Mouse (Mus musculus) left cerebral cortex, postnatal 4 days (tissue): Measurements from ENCODE around the gene Olfr1423. TPM values are rescaled to one million over a fixed set of nuclear protein-coding genes. Genes with fewer than 3 reads are reported as not detected.

Source experiments
- total RNA-seq, 2 experiments: library from RNA; stranded (reverse); gene quantifications; 2 replicates each; pipeline ENCODE4 v1.2.3; 2021

Olfr1423 gene
- total RNA-seq, 2 experiments from 2014 or later, result not detected

Other genes with a start within 250 kb of the Olfr1423 start
- 10 to 100 TPM; 20.0 to 22.9 TPM for gene Stx3, start 221.9 kb downstream of the Olfr1423 start, total RNA-seq
- not detected for gene Olfr1417, start 202.1 kb downstream of the Olfr1423 start, total RNA-seq
- not detected for gene Olfr1418, start 180.3 kb downstream of the Olfr1423 start, total RNA-seq
- gene Olfr1419, start 166.2 kb downstream of the Olfr1423 start, total RNA-seq, result not detected
- gene Olfr1420, start 154.8 kb downstream of the Olfr1423 start, total RNA-seq, result not detected
- 10 to 100 TPM; 25.8 to 27.1 TPM for gene Patl1, start 128.9 kb downstream of the Olfr1423 start, total RNA-seq
- 10 to 100 TPM; 52.5 to 54.4 TPM for gene Osbp, start 75.4 kb downstream of the Olfr1423 start, total RNA-seq
- not detected for gene Olfr1424, start 21.4 kb upstream of the Olfr1423 start, total RNA-seq
- gene Olfr1425, start 36.4 kb upstream of the Olfr1423 start, total RNA-seq, result not detected
- gene Olfr1426, start 50.7 kb upstream of the Olfr1423 start, total RNA-seq, result not detected
- gene Olfr1427, start 62.0 kb upstream of the Olfr1423 start, total RNA-seq, result not detected
- not detected for gene Olfr1428, start 74.6 kb upstream of the Olfr1423 start, total RNA-seq
- not detected for gene Olfr76, start 81.9 kb upstream of the Olfr1423 start, total RNA-seq
- not detected for gene Olfr1555-ps1, start 128.8 kb upstream of the Olfr1423 start, total RNA-seq
- not detected for gene Olfr1431, start 159.3 kb upstream of the Olfr1423 start, total RNA-seq
- not detected for gene Olfr1432, start 191.3 kb upstream of the Olfr1423 start, total RNA-seq
- not detected for gene Olfr262, start 200.3 kb upstream of the Olfr1423 start, total RNA-seq
- gene Olfr235, start 219.7 kb upstream of the Olfr1423 start, total RNA-seq, result under 1 TPM in 1 of 2 experiments, not detected in 1; 0.18 TPM
- not detected for gene Olfr1434, start 238.5 kb upstream of the Olfr1423 start, total RNA-seq